1 mouse cellular context compared by ENCODE assay signal in genomic region chr4:136893691-136894543, GRCm38 (mm10).
TF ChIP-seq lines count a peak whose summit lies in the region.

No protein-coding gene starts in this region.

TF ChIP-seq in MEL, 35 proteins besides CTCF, POLR2A, EP300 and RAD21:
- TF ChIP-seq E2F4 (IDR thresholded peaks at IDR 0.05; ENCODE audit: borderline replicate concordance, low read depth, low read length) (no peak), SMC3 (IDR thresholded peaks at IDR 0.05; ENCODE audit: low read depth, low read length) (no peak), ZMIZ1 (IDR thresholded peaks at IDR 0.05; ENCODE audit: low read depth, low read length) (no peak), MYC (IDR thresholded peaks at IDR 0.05; ENCODE audit: low read depth, low read length) (no peak), CHD1 (IDR thresholded peaks at IDR 0.05; ENCODE audit: low read depth, low read length) (no peak), RCOR1 (IDR thresholded peaks at IDR 0.05; ENCODE audit: low read depth, low read length) (no peak)
